Mouse (Mus musculus) intestine, postnatal 0 days (tissue): ENCODE measurements at regions not wholly inside any gene's neighbourhood (a gene's known extent, or its start where the extent isn't known, plus 50 kb on each side); places are given as distances from the start of the nearest gene placed in this dataset.

Source experiments
- ATAC-seq: fragments of 200-750 bp; cut with Nextera tagmentation; 2 replicates; pipeline ENCODE4 v1.8.0; 2017; ENCODE audit warnings: mild to moderate bottlenecking, moderate TSS enrichment, moderate library complexity
- H3K27ac ChIP-seq: fragments of 300-500 bp; sonication (generic); 2 replicates; pipeline ENCODE4 v1.5.1; 2014; ENCODE audit warnings: mild to moderate bottlenecking, low read depth, low read length, moderate library complexity
- H3K27me3 ChIP-seq: fragments of 300-500 bp; sonication (generic); replicated peaks from 2 replicates; pipeline ENCODE4 v1.6.1; 2014; ENCODE audit warnings: low read length, mixed read lengths; ENCODE audit not compliant: control insufficient read depth, insufficient read depth
- H3K36me3 ChIP-seq: fragments of 300-500 bp; sonication (generic); 2 replicates; pipeline ENCODE4 v1.6.1; 2014; ENCODE audit warnings: mild to moderate bottlenecking, moderate library complexity; ENCODE audit not compliant: control insufficient read depth, insufficient read depth
- H3K4me1 ChIP-seq: fragments of 300-500 bp; sonication (generic); replicated peaks from 2 replicates; pipeline ENCODE4 v1.6.1; 2014; ENCODE audit warnings: antibody characterized with exemption, low read length, mixed read lengths; ENCODE audit not compliant: control insufficient read depth, insufficient read depth
- H3K4me2 ChIP-seq: fragments of 300-500 bp; sonication (generic); replicated peaks from 2 replicates; pipeline ENCODE4 v1.6.1; 2014; ENCODE audit warnings: low read depth, mild to moderate bottlenecking, moderate library complexity
- H3K4me3 ChIP-seq: fragments of 300-500 bp; sonication (generic); 2 replicates; pipeline ENCODE4 v1.5.1; 2014; ENCODE audit warnings: low read depth, low read length
- H3K9ac ChIP-seq: fragments of 300-500 bp; sonication (generic); 2 replicates; pipeline ENCODE4 v1.6.1; 2014; ENCODE audit warnings: mild to moderate bottlenecking, low read depth, low read length
- H3K9me3 ChIP-seq: fragments of 300-500 bp; sonication (generic); 2 replicates; pipeline ENCODE4 v1.6.1; 2016; ENCODE audit warnings: mixed run types; ENCODE audit not compliant: control insufficient read depth
- CTCF ChIP-seq: sonication (generic); IDR thresholded peaks from 2 replicates; pipeline ENCODE4 v1.5.1; 2016; ENCODE audit warnings: low read depth, mild to moderate bottlenecking, control low read depth, antibody characterized with exemption, moderate library complexity
- WGBS: fragments of 180-500 bp; shearing (Covaris S2); extraction: QIAGEN DNeasy Blood & Tissue Kit; methylation state at CpG from one replicate; pipeline ENCODE4 v1.1.7; 2014; 5-methylcytosine and 5-hydroxymethylcytosine counted together

GRCm38 (mm10) chr13:101876601-101877000 is 108.6 kb upstream of the Pik3r1 start:
- H3K4me2 ChIP-seq, result no peak overlapping the region
- no peaks in the 10 kb centered on the region for H3K4me1 ChIP-seq
- H3K4me3 ChIP-seq, result no peak overlapping the region
- H3K9me3 ChIP-seq, result no peaks in the 10 kb centered on the region
- no peak overlapping the region for H3K9ac ChIP-seq
- H3K36me3 ChIP-seq, result no peaks in the 10 kb centered on the region
- TF ChIP-seq CTCF, result no peak
- no peaks in the 10 kb centered on the region for H3K27me3 ChIP-seq
- no peak for ATAC-seq
- H3K27ac ChIP-seq, result no peak overlapping the region
- WGBS, result 75% methylated on average over 3 of the region's 3 CpGs

- Histone ChIP-seq H3K9ac (no peak overlapping the region), H3K36me3 (no peaks in the 10 kb centered on the region), H3K9me3 (no peaks in the 10 kb centered on the region), H3K4me3 (no peak overlapping the region), H3K4me1 (no peaks in the 10 kb centered on the region), H3K4me2 (no peak overlapping the region), H3K27ac (no peak overlapping the region), H3K27me3 (no peaks in the 10 kb centered on the region)
- no peak for ATAC-seq
- TF ChIP-seq CTCF, result no peak
These were observed 110.2 kb upstream of the Pik3r1 start for GRCm38 (mm10) chr13:101878168-101878567.

- H3K27ac ChIP-seq, result no peak overlapping the region
- H3K9ac ChIP-seq, result no peak overlapping the region
- ATAC-seq, result no peak
- no peaks in the 10 kb centered on the region for H3K4me1 ChIP-seq
- 74% methylated on average over 8 of the region's 8 CpGs for WGBS
- no peak for TF ChIP-seq CTCF
- no peak overlapping the region for H3K4me2 ChIP-seq
- no peaks in the 10 kb centered on the region for H3K27me3 ChIP-seq
- no peaks in the 10 kb centered on the region for H3K36me3 ChIP-seq
- no peak overlapping the region for H3K4me3 ChIP-seq
- H3K9me3 ChIP-seq, result no peaks in the 10 kb centered on the region
These were observed 111.6 kb upstream of the Pik3r1 start for GRCm38 (mm10) chr13:101879561-101880081.

GRCm38 (mm10) chr13:101883177-101883576 is 115.2 kb upstream of the Pik3r1 start:
- H3K4me2 ChIP-seq, result no peak overlapping the region
- H3K4me3 ChIP-seq, result no peak overlapping the region

GRCm38 (mm10) chr13:101884752-101885151 is 116.7 kb upstream of the Pik3r1 start:
- 76% methylated on average over 3 of the region's 3 CpGs for WGBS
- Histone ChIP-seq H3K4me2 (no peak overlapping the region), H3K9ac (no peak overlapping the region), H3K27ac (no peak overlapping the region), H3K4me1 (no peaks in the 10 kb centered on the region), H3K4me3 (no peak overlapping the region), H3K9me3 (no peaks in the 10 kb centered on the region), H3K36me3 (no peaks in the 10 kb centered on the region), H3K27me3 (no peaks in the 10 kb centered on the region)
- TF ChIP-seq CTCF, result no peak
- no peak for ATAC-seq

More at GRCm38 (mm10) chr13:101883177-101883576, 115.2 kb upstream of the Pik3r1 start:
- H3K4me1 ChIP-seq, result no peaks in the 10 kb centered on the region
- no peaks in the 10 kb centered on the region for H3K27me3 ChIP-seq
- no peak overlapping the region for H3K9ac ChIP-seq
- no peak for TF ChIP-seq CTCF
- H3K27ac ChIP-seq, result no peak overlapping the region
- H3K36me3 ChIP-seq, result no peaks in the 10 kb centered on the region
- no peak for ATAC-seq
- H3K9me3 ChIP-seq, result no peaks in the 10 kb centered on the region

- ATAC-seq, result no peak
These were observed 123.5 kb upstream of the Pik3r1 start for GRCm38 (mm10) chr13:101891473-101891872.

GRCm38 (mm10) chr13:101893035-101893600 is 125.1 kb upstream of the Pik3r1 start:
- Histone ChIP-seq H3K4me3 (no peak overlapping the region), H3K27me3 (no peaks in the 10 kb centered on the region), H3K9ac (no peak overlapping the region), H3K27ac (no peak overlapping the region), H3K4me1 (no peaks in the 10 kb centered on the region), H3K36me3 (no peaks in the 10 kb centered on the region), H3K4me2 (no peak overlapping the region), H3K9me3 (no peaks in the 10 kb centered on the region)
- ATAC-seq, result no peak
- TF ChIP-seq CTCF, result no peak
- WGBS, result 73% methylated on average over 10 of the region's 10 CpGs

More at GRCm38 (mm10) chr13:101891473-101891872, 123.5 kb upstream of the Pik3r1 start:
- Histone ChIP-seq H3K9me3 (no peaks in the 10 kb centered on the region), H3K36me3 (no peaks in the 10 kb centered on the region), H3K4me2 (no peak overlapping the region), H3K9ac (no peak overlapping the region), H3K4me3 (no peak overlapping the region), H3K27ac (no peak overlapping the region), H3K4me1 (no peaks in the 10 kb centered on the region), H3K27me3 (no peaks in the 10 kb centered on the region)
- WGBS, result 74% methylated on average over 4 of the region's 4 CpGs
- TF ChIP-seq CTCF, result no peak
